Mouse (Mus musculus): ENCODE data around the gene Gpr68. TPM values are rescaled to one million over a fixed set of nuclear protein-coding genes. Genes with fewer than 3 reads are reported as not detected.
A peak's percentile ranks its signal among the peaks of the same experiment; 100 is the strongest.

Gene Gpr68
- polyA plus RNA-seq, 1 experiment, result 25.2 TPM

GRCm38 (mm10) chr12:100903761-100904160 lies 4.2 kb downstream of the Gpr68 start:
- WGBS, result 64% methylated on average over 9 of the region's 9 CpGs
- Histone ChIP-seq H3K4me1 (replicated peaks; ENCODE audit: control insufficient read depth, insufficient read depth, low read length) (peaks cover 46% of the 10 kb centered on the region), H3K27me3 (ENCODE audit: control insufficient read depth, insufficient read depth, low read length) (peaks cover 6% of the 10 kb centered on the region; the same call in 1 of the 2 replicates), H3K4me3 (ENCODE audit: control insufficient read depth, insufficient read depth, low read length) (no peak overlapping the region), H3K27ac (ENCODE audit: control insufficient read depth, insufficient read depth, low read length) (no peak overlapping the region), H3K36me3 (ENCODE audit: control insufficient read depth, insufficient read depth, low read length) (no peaks in the 10 kb centered on the region)
- DNase-seq, result peak; percentile 67
- TF ChIP-seq POLR2A (IDR thresholded peaks at IDR 0.05; ENCODE audit: control insufficient read depth, extremely low read depth, insufficient read depth, low read length, poor library complexity) (no peak), CTCF (IDR thresholded peaks at IDR 0.05; ENCODE audit: borderline replicate concordance, control insufficient read depth, extremely low read depth, insufficient read depth, low read length, poor library complexity) (no peak)

GRCm38 (mm10) chr12:100901386-100901785 lies 6.6 kb downstream of the Gpr68 start:
- H3K27ac ChIP-seq (ENCODE audit: control insufficient read depth, insufficient read depth, low read length), result no peak overlapping the region; the same call in 1 of the 2 replicates
- H3K27me3 ChIP-seq (ENCODE audit: control insufficient read depth, insufficient read depth, low read length), result peaks cover 6% of the 10 kb centered on the region; the same call in 1 of the 2 replicates
- H3K4me1 ChIP-seq (replicated peaks; ENCODE audit: control insufficient read depth, insufficient read depth, low read length), result peaks cover 30% of the 10 kb centered on the region
- no peaks in the 10 kb centered on the region for H3K36me3 ChIP-seq (ENCODE audit: control insufficient read depth, insufficient read depth, low read length)
- WGBS, result 19% methylated on average over 6 of the region's 6 CpGs
- DNase-seq, result no peak
- H3K4me3 ChIP-seq (ENCODE audit: control insufficient read depth, insufficient read depth, low read length), result no peak overlapping the region
- TF ChIP-seq POLR2A (IDR thresholded peaks at IDR 0.05; ENCODE audit: control insufficient read depth, extremely low read depth, insufficient read depth, low read length, poor library complexity), result no peak
- TF ChIP-seq CTCF (IDR thresholded peaks at IDR 0.05; ENCODE audit: borderline replicate concordance, control insufficient read depth, extremely low read depth, insufficient read depth, low read length, poor library complexity), result no peak

- TF ChIP-seq POLR2A (IDR thresholded peaks at IDR 0.05; ENCODE audit: control insufficient read depth, extremely low read depth, insufficient read depth, low read length, poor library complexity) (no peak), CTCF (IDR thresholded peaks at IDR 0.05; ENCODE audit: borderline replicate concordance, control insufficient read depth, extremely low read depth, insufficient read depth, low read length, poor library complexity) (no peak)
- DNase-seq, result no peak
- H3K27ac ChIP-seq (ENCODE audit: control insufficient read depth, insufficient read depth, low read length), result no peak overlapping the region
- H3K4me1 ChIP-seq (replicated peaks; ENCODE audit: control insufficient read depth, insufficient read depth, low read length), result peaks cover 32% of the 10 kb centered on the region
- 72% methylated on average over 6 of the region's 6 CpGs for WGBS
- H3K27me3 ChIP-seq (ENCODE audit: control insufficient read depth, insufficient read depth, low read length), result peaks cover 6% of the 10 kb centered on the region; the same call in 1 of the 2 replicates
- no peaks in the 10 kb centered on the region for H3K36me3 ChIP-seq (ENCODE audit: control insufficient read depth, insufficient read depth, low read length)
- no peak overlapping the region for H3K4me3 ChIP-seq (ENCODE audit: control insufficient read depth, insufficient read depth, low read length)
Measured at GRCm38 (mm10) chr12:100900901-100901300, 7.1 kb downstream of the Gpr68 start.

- Histone ChIP-seq H3K36me3 (ENCODE audit: control insufficient read depth, insufficient read depth, low read length) (no peaks in the 10 kb centered on the region), H3K27me3 (ENCODE audit: control insufficient read depth, insufficient read depth, low read length) (peaks cover 6% of the 10 kb centered on the region; the same call in 1 of the 2 replicates), H3K27ac (ENCODE audit: control insufficient read depth, insufficient read depth, low read length) (no peak overlapping the region), H3K4me1 (replicated peaks; ENCODE audit: control insufficient read depth, insufficient read depth, low read length) (peaks cover 41% of the 10 kb centered on the region), H3K4me3 (ENCODE audit: control insufficient read depth, insufficient read depth, low read length) (peak overlapping the region; percentile 42)
- TF ChIP-seq POLR2A (IDR thresholded peaks at IDR 0.05; ENCODE audit: control insufficient read depth, extremely low read depth, insufficient read depth, low read length, poor library complexity) (no peak), CTCF (IDR thresholded peaks at IDR 0.05; ENCODE audit: borderline replicate concordance, control insufficient read depth, extremely low read depth, insufficient read depth, low read length, poor library complexity) (no peak)
- no peak for DNase-seq
- WGBS, result 3% methylated on average over 30 of the region's 30 CpGs
Measured at GRCm38 (mm10) chr12:100899111-100899640, 8.8 kb downstream of the Gpr68 start.

- H3K27me3 ChIP-seq (ENCODE audit: control insufficient read depth, insufficient read depth, low read length), result peaks cover 6% of the 10 kb centered on the region; the same call in 1 of the 2 replicates
- peak overlapping the region; percentile 1; the same call in 1 of the 2 replicates for H3K4me3 ChIP-seq (ENCODE audit: control insufficient read depth, insufficient read depth, low read length)
Measured at GRCm38 (mm10) chr12:100897736-100898650, 10.0 kb downstream of the Gpr68 start.

GRCm38 (mm10) chr12:100896661-100897060 lies 11.3 kb downstream of the Gpr68 start:
- Histone ChIP-seq H3K27ac (ENCODE audit: control insufficient read depth, insufficient read depth, low read length) (no peak overlapping the region), H3K4me3 (ENCODE audit: control insufficient read depth, insufficient read depth, low read length) (no peak overlapping the region), H3K4me1 (replicated peaks; ENCODE audit: control insufficient read depth, insufficient read depth, low read length) (peaks cover 27% of the 10 kb centered on the region), H3K27me3 (ENCODE audit: control insufficient read depth, insufficient read depth, low read length) (peaks cover 6% of the 10 kb centered on the region; the same call in 1 of the 2 replicates), H3K36me3 (ENCODE audit: control insufficient read depth, insufficient read depth, low read length) (no peaks in the 10 kb centered on the region)
- TF ChIP-seq POLR2A (IDR thresholded peaks at IDR 0.05; ENCODE audit: control insufficient read depth, extremely low read depth, insufficient read depth, low read length, poor library complexity) (no peak), CTCF (IDR thresholded peaks at IDR 0.05; ENCODE audit: borderline replicate concordance, control insufficient read depth, extremely low read depth, insufficient read depth, low read length, poor library complexity) (no peak)
- no peak for DNase-seq
- 87% methylated on average over 3 of the region's 3 CpGs for WGBS

More at GRCm38 (mm10) chr12:100897736-100898650, 10.0 kb downstream of the Gpr68 start:
- no peak for DNase-seq
- 56% methylated on average over 12 of the region's 12 CpGs for WGBS
- peaks cover 33% of the 10 kb centered on the region for H3K4me1 ChIP-seq (replicated peaks; ENCODE audit: control insufficient read depth, insufficient read depth, low read length)
- H3K36me3 ChIP-seq (ENCODE audit: control insufficient read depth, insufficient read depth, low read length), result no peaks in the 10 kb centered on the region
- H3K27ac ChIP-seq (ENCODE audit: control insufficient read depth, insufficient read depth, low read length), result no peak overlapping the region; the same call in 1 of the 2 replicates
- no peak for TF ChIP-seq POLR2A (IDR thresholded peaks at IDR 0.05; ENCODE audit: control insufficient read depth, extremely low read depth, insufficient read depth, low read length, poor library complexity)
- TF ChIP-seq CTCF (IDR thresholded peaks at IDR 0.05; ENCODE audit: borderline replicate concordance, control insufficient read depth, extremely low read depth, insufficient read depth, low read length, poor library complexity), result no peak

Data from thymus, adult 2 months (tissue).